Mouse (Mus musculus): ENCODE data around the gene Mettl21e.

- no peak for TF ChIP-seq POLR2A (IDR thresholded peaks at IDR 0.05; ENCODE audit: borderline replicate concordance, low read depth, low read length)
- no peak for TF ChIP-seq CTCF (IDR thresholded peaks at IDR 0.05; ENCODE audit: low read depth, low read length)
Measured at GRCm38 (mm10) chr1:44173903-44174302, 44.9 kb downstream of the Mettl21e start.

Measured in bone marrow macrophage, adult 2 months (primary cell).